Mouse (Mus musculus): ENCODE results near the gene Dppa3. TPM values are rescaled to one million over a fixed set of nuclear protein-coding genes. Genes with fewer than 3 reads are reported as not detected.

Gene Dppa3
- total and polyA plus RNA-seq, 3 experiments: not detected

DNA sequence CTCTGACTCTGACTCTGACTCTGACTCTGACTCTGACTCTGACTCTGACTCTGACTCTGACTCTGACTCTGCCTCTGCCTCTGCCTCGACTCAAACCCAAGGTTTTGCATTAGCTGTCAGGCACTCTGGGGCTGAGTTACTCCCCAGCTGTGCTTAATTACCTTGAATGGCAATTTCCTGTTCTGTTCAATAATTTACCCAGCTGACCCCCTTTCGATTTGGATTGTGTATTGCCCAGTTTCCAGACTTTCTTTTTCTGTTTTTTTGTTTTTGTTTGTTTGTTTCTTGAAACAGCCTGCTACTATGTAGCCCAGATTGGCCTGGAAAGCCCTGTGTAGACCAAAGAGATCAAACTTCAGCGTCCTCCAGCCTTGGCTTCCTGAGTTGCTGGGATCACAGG, 10.2 kb upstream of the Dppa3 start:
- no peaks in the 10 kb centered on the region for H3K9me3 ChIP-seq (replicated peaks)
- ATAC-seq (ENCODE audit: extremely low read depth, insufficient number of reproducible peaks, low FRiP score, poor library complexity, severe bottlenecking): no peak
- H3K36me3 ChIP-seq (replicated peaks): no peaks in the 10 kb centered on the region
- no peak for TF ChIP-seq POLR2AphosphoS5 (IDR thresholded peaks at IDR 0.05; ENCODE audit: insufficient replicate concordance, low read depth, low read length)
- TF ChIP-seq TAL1 (conservative IDR thresholded peaks at IDR 0.05; ENCODE audit: low read depth, low read length): no peak
- TF ChIP-seq CTCF (IDR thresholded peaks at IDR 0.05; ENCODE audit: low read depth, low read length): no peak
- TF ChIP-seq GATA1 (IDR thresholded peaks at IDR 0.05; ENCODE audit: borderline replicate concordance, low read length): no peak
- TF ChIP-seq GATA2 (IDR thresholded peaks at IDR 0.05; ENCODE audit: borderline replicate concordance, low read depth, low read length): no peak
- H3K27me3 ChIP-seq (ENCODE audit: insufficient read depth, low read length): peaks cover 3% of the 10 kb centered on the region; the same call in 1 of the 2 replicates
- DNase-seq (ENCODE audit: low spot score): no peak
- no peak overlapping the region for H3K4me3 ChIP-seq (ENCODE audit: low read depth, low read length)
- peaks cover 3% of the 10 kb centered on the region; the same call in 1 of the 2 replicates for H3K4me1 ChIP-seq (ENCODE audit: insufficient read depth, low read depth, low read length)

DNA sequence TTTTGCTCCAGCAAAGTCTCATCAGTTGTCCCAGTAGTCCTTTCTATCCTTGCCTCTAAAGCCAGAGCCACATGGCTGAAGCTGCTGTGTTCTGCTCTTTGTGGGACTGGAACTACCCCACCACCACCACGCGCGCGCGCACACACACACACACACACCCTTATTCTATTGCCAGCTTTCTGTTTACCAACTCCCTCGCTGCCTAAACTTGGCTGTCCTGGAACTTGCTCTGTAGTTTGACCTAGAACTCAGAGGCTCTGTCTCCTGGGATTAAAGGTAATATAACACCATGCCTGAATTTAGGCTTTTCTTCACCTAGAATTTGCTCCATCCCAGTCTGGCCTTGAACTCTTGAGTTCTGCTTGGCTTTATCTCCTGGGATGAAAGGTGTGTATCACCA, 5.1 kb upstream of the Dppa3 start:
- no peak for ATAC-seq (ENCODE audit: extremely low read depth, insufficient number of reproducible peaks, low FRiP score, poor library complexity, severe bottlenecking)
- H3K9me3 ChIP-seq (replicated peaks): no peaks in the 10 kb centered on the region
- H3K4me1 ChIP-seq (ENCODE audit: insufficient read depth, low read depth, low read length): no peaks in the 10 kb centered on the region
- no peak overlapping the region for H3K4me3 ChIP-seq (ENCODE audit: low read depth, low read length)
- peaks cover 3% of the 10 kb centered on the region for H3K27me3 ChIP-seq (ENCODE audit: insufficient read depth, low read length)
- H3K36me3 ChIP-seq (replicated peaks): no peaks in the 10 kb centered on the region
- no peak for TF ChIP-seq GATA2 (IDR thresholded peaks at IDR 0.05; ENCODE audit: borderline replicate concordance, low read depth, low read length)
- no peak for TF ChIP-seq GATA1 (IDR thresholded peaks at IDR 0.05; ENCODE audit: borderline replicate concordance, low read length)
- no peak for TF ChIP-seq TAL1 (conservative IDR thresholded peaks at IDR 0.05; ENCODE audit: low read depth, low read length)
- no peak for TF ChIP-seq POLR2AphosphoS5 (IDR thresholded peaks at IDR 0.05; ENCODE audit: insufficient replicate concordance, low read depth, low read length)
- no peak for TF ChIP-seq CTCF (IDR thresholded peaks at IDR 0.05; ENCODE audit: low read depth, low read length)
- DNase-seq (ENCODE audit: low spot score): no peak

DNA sequence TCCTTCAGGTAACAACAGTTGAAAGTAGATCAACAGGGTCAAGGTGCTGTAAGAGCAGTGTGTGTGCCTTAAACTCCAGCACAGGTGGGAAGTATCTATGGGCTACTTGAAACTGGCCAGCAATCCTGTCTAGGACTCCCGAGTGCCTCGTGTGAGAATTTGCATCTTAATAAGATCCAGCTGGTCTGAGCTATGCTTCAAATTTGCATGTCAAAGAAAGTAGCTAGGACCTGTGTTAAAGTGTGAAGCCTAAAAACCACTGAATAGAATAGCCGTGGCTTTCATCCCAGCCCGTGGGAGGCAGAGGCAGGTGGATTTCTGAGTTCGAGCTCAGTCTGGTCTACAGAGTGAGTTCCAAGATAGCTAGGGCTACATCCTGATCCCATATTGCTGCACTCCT, 1.7 kb upstream of the Dppa3 start:
- no peak overlapping the region for H3K4me3 ChIP-seq (ENCODE audit: low read depth, low read length)
- ATAC-seq (ENCODE audit: extremely low read depth, insufficient number of reproducible peaks, low FRiP score, poor library complexity, severe bottlenecking): no peak
- no peaks in the 10 kb centered on the region for H3K36me3 ChIP-seq (replicated peaks)
- no peaks in the 10 kb centered on the region; the same call in 1 of the 2 replicates for H3K27me3 ChIP-seq (ENCODE audit: insufficient read depth, low read length)
- DNase-seq (ENCODE audit: low spot score): no peak
- no peak for TF ChIP-seq CTCF (IDR thresholded peaks at IDR 0.05; ENCODE audit: low read depth, low read length)
- TF ChIP-seq GATA2 (IDR thresholded peaks at IDR 0.05; ENCODE audit: borderline replicate concordance, low read depth, low read length): no peak
- no peak for TF ChIP-seq TAL1 (conservative IDR thresholded peaks at IDR 0.05; ENCODE audit: low read depth, low read length)
- TF ChIP-seq GATA1 (IDR thresholded peaks at IDR 0.05; ENCODE audit: borderline replicate concordance, low read length): no peak
- no peak for TF ChIP-seq POLR2AphosphoS5 (IDR thresholded peaks at IDR 0.05; ENCODE audit: insufficient replicate concordance, low read depth, low read length)
- H3K9me3 ChIP-seq (replicated peaks): no peaks in the 10 kb centered on the region
- no peaks in the 10 kb centered on the region for H3K4me1 ChIP-seq (ENCODE audit: insufficient read depth, low read depth, low read length)

DNA sequence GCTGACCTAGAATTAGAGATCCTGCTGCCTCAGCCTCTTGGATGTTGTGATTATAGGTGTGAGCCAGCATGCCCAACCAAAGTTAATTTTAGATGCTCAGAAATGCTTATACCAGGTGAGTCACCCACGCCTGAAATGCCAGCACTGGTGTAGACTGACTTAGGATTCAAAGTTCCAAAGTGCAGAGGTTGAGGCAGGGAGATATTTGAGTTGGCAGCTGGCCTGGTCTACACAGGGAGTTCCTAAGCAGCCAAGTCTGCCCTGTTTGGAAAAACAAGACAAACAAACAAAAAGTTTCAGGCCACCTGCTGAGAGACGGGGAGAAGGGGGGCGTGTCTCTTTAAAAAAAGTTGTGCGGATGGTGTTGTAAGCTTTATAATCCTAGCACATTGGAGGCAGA, 1.1 kb upstream of the Dppa3 start:
- DNase-seq (ENCODE audit: low spot score) (no peak), ATAC-seq (ENCODE audit: extremely low read depth, insufficient number of reproducible peaks, low FRiP score, poor library complexity, severe bottlenecking) (no peak)
- H3K4me3 ChIP-seq (ENCODE audit: low read depth, low read length): no peak overlapping the region
- H3K36me3 ChIP-seq (replicated peaks): no peaks in the 10 kb centered on the region
- no peaks in the 10 kb centered on the region; the same call in 1 of the 2 replicates for H3K27me3 ChIP-seq (ENCODE audit: insufficient read depth, low read length)
- H3K4me1 ChIP-seq (ENCODE audit: insufficient read depth, low read depth, low read length): no peaks in the 10 kb centered on the region
- H3K9me3 ChIP-seq (replicated peaks): no peaks in the 10 kb centered on the region
- TF ChIP-seq CTCF (IDR thresholded peaks at IDR 0.05; ENCODE audit: low read depth, low read length): no peak
- no peak for TF ChIP-seq POLR2AphosphoS5 (IDR thresholded peaks at IDR 0.05; ENCODE audit: insufficient replicate concordance, low read depth, low read length)

DNA sequence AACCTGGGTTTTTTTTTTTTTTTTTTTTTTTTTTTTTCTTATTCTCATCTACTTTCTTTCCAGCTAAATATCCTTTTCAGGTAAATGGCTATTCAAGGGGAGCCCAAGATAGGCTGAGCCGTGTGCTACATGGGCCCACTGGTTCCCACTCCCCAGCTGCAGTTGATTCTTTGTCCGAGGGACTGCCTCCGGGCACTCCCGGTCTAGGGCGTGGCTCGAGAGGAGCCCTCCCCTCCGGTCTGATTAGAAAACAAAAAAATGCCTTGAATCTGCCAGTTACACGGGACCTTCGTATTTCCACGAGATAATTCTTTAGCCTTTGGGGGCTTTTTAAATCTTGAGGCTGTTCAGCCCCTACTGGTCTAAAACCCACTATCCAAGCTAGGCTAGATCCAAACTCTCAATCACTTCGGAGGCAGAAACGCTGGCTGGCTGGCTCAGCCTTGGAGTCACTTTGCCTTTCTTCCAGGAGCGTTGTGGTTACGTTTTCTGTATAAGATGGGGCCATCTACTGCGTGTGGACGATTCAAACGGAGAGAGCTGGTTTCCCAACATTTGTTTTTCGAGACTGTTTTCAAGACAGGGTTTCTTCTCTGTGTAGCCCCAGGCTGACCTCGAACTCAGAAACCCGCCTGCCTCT, 1.4 kb downstream of the Dppa3 start:
- Histone ChIP-seq H3K4me1 (ENCODE audit: insufficient read depth, low read depth, low read length) (no peaks in the 10 kb centered on the region), H3K36me3 (replicated peaks) (no peaks in the 10 kb centered on the region), H3K9me3 (replicated peaks) (no peaks in the 10 kb centered on the region), H3K4me3 (ENCODE audit: low read depth, low read length) (no peak overlapping the region), H3K27me3 (ENCODE audit: insufficient read depth, low read length) (no peaks in the 10 kb centered on the region; the same call in 1 of the 2 replicates)
- ATAC-seq (ENCODE audit: extremely low read depth, insufficient number of reproducible peaks, low FRiP score, poor library complexity, severe bottlenecking): no peak
- no peak for TF ChIP-seq POLR2AphosphoS5 (IDR thresholded peaks at IDR 0.05; ENCODE audit: insufficient replicate concordance, low read depth, low read length)
- no peak for TF ChIP-seq GATA1 (IDR thresholded peaks at IDR 0.05; ENCODE audit: borderline replicate concordance, low read length)
- TF ChIP-seq CTCF (IDR thresholded peaks at IDR 0.05; ENCODE audit: low read depth, low read length): no peak
- DNase-seq (ENCODE audit: low spot score): no peak

DNA sequence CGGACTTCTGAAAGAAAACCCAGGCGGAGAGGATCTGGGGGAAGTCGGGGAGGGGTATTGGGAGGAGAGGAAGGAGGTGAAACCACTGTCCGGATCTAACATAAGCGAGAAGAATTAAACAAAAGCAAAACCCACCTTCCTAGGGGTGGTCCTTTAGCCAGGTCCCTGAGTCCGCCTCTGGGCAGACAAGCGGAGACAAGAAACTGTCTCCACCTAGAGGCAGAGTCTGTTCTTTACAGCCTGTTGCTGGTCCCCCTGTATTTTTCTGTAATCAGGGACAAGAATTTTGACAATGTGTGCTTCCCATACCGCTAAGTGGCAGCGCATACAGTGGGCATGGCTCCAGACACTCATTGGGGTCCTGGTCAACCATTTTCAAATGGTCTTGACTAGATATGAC, 7.2 kb downstream of the Dppa3 start:
- no peak overlapping the region for H3K4me3 ChIP-seq (ENCODE audit: low read depth, low read length)
- TF ChIP-seq POLR2AphosphoS5 (IDR thresholded peaks at IDR 0.05; ENCODE audit: insufficient replicate concordance, low read depth, low read length): no peak
- TF ChIP-seq CTCF (IDR thresholded peaks at IDR 0.05; ENCODE audit: low read depth, low read length): no peak
- TF ChIP-seq GATA2 (IDR thresholded peaks at IDR 0.05; ENCODE audit: borderline replicate concordance, low read depth, low read length): no peak
- TF ChIP-seq GATA1 (IDR thresholded peaks at IDR 0.05; ENCODE audit: borderline replicate concordance, low read length): no peak
- TF ChIP-seq TAL1 (conservative IDR thresholded peaks at IDR 0.05; ENCODE audit: low read depth, low read length): no peak

More for the DNA sequence above, 7.2 kb downstream of the Dppa3 start:
- H3K27me3 ChIP-seq (ENCODE audit: insufficient read depth, low read length): no peaks in the 10 kb centered on the region
- DNase-seq (ENCODE audit: low spot score) (no peak), ATAC-seq (ENCODE audit: extremely low read depth, insufficient number of reproducible peaks, low FRiP score, poor library complexity, severe bottlenecking) (no peak)
- no peaks in the 10 kb centered on the region for H3K4me1 ChIP-seq (ENCODE audit: insufficient read depth, low read depth, low read length)
- H3K9me3 ChIP-seq (replicated peaks): no peaks in the 10 kb centered on the region
- H3K36me3 ChIP-seq (replicated peaks): no peaks in the 10 kb centered on the region
